In genomic region chr10:122986320-122987225, GRCm38 (mm10) we compare ENCODE assay signal across 8 mouse cellular contexts.
DNase-seq lines count a peak whose midpoint lies in the region; ATAC-seq and TF ChIP-seq lines count a peak whose summit lies in the region.

No protein-coding gene starts in this region.

- peaks cover 2 to 15% of the 10 kb centered on the region in 2 experiments for H3K36me3 ChIP-seq in CH12.LX (replicated peaks in 1 of 2; ENCODE audit: control insufficient read depth in 1 of 2, insufficient read depth in 1 of 2, low read length in 1 of 2)
- H3K36me3 ChIP-seq in heart, embryonic 11.5 days (ENCODE audit: control insufficient read depth, insufficient read depth, low read length): 0 out of 2 replicates have a peak, but pooled peaks cover 3% of the 10 kb centered on the region
- H3K36me3 ChIP-seq in kidney, postnatal 0 days (ENCODE audit: insufficient read depth, low read length): no peaks in the 10 kb centered on the region
- H3K36me3 ChIP-seq in liver, embryonic 13.5 days: peaks cover 20% of the 10 kb centered on the region
- peaks cover 10% of the 10 kb centered on the region for H3K36me3 ChIP-seq in neural tube, embryonic 12.5 days

- no peak for TF ChIP-seq EP300 in CH12.LX (IDR thresholded peaks at IDR 0.05; ENCODE audit: low read length)

- peaks cover 8 to 35% of the 10 kb centered on the region in 2 experiments; a peak in 3 of 4 replicates for H3K4me1 ChIP-seq in CH12.LX (ENCODE audit: control insufficient read depth in 1 of 2, insufficient read depth in 2 of 2)
- peaks cover 5% of the 10 kb centered on the region for H3K4me1 ChIP-seq in embryonic fibroblast, embryonic 13.5 days (ENCODE audit: control insufficient read depth, insufficient read depth, low read length)
- H3K4me1 ChIP-seq in heart, embryonic 11.5 days (ENCODE audit: control insufficient read depth, insufficient read depth, low read length): peaks cover 32% of the 10 kb centered on the region
- peaks cover 12% of the 10 kb centered on the region for H3K4me1 ChIP-seq in kidney, postnatal 0 days (replicated peaks; ENCODE audit: insufficient read depth, low read length)
- peaks cover 42% of the 10 kb centered on the region for H3K4me1 ChIP-seq in liver, embryonic 13.5 days (replicated peaks)
- peaks cover 19% of the 10 kb centered on the region for H3K4me1 ChIP-seq in neural tube, embryonic 12.5 days

- peak overlapping the region; percentile 66 for H3K27ac ChIP-seq in CH12.LX (ENCODE audit: insufficient read depth, low read depth)
- peak overlapping the region; percentile 100 for H3K27ac ChIP-seq in embryonic fibroblast, embryonic 13.5 days (ENCODE audit: insufficient read depth, low read length)
- peak overlapping the region; percentile 99 for H3K27ac ChIP-seq in heart, embryonic 11.5 days (ENCODE audit: low read depth, low read length)
- peak overlapping the region; percentile 100 for H3K27ac ChIP-seq in kidney, postnatal 0 days
- peak overlapping the region; percentile 96 for H3K27ac ChIP-seq in liver, embryonic 13.5 days
- H3K27ac ChIP-seq in neural tube, embryonic 12.5 days: peak overlapping the region; percentile 99

- peak; percentile 73 for DNase-seq in CH12.LX (ENCODE audit: extremely low read depth)
- peak; percentile 91 for DNase-seq in brain, adult 2 months (ENCODE audit: low read depth, low spot score)
- peak; percentile 83 for DNase-seq in kidney, postnatal 0 days (ENCODE audit: low spot score)
- peak; percentile 77 for DNase-seq in liver, embryonic 13.5 days
- peak; percentile 84 for DNase-seq in testis, postnatal 14 days (ENCODE audit: low spot score)

- no peak for TF ChIP-seq CTCF in CH12.LX (conservative IDR thresholded peaks at IDR 0.05 in 1 of 2, IDR thresholded peaks at IDR 0.05 in 1 of 2; ENCODE audit: low read depth in 2 of 2, low read length in 2 of 2)
- TF ChIP-seq CTCF in embryonic fibroblast, embryonic 13.5 days (IDR thresholded peaks at IDR 0.05; ENCODE audit: borderline replicate concordance, insufficient read depth, low read length): no peak
- no peak for TF ChIP-seq CTCF in kidney, postnatal 0 days (IDR thresholded peaks at IDR 0.05; ENCODE audit: low read depth)

- peak; percentile 77 for ATAC-seq in heart, embryonic 11.5 days (replicated peaks; ENCODE audit: insufficient number of reproducible peaks, low FRiP score, low TSS enrichment)
- ATAC-seq in kidney, postnatal 0 days (replicated peaks; ENCODE audit: low FRiP score, low read depth): no peak
- ATAC-seq in liver, embryonic 13.5 days (ENCODE audit: low read depth): peak; percentile 83
- ATAC-seq in neural tube, embryonic 12.5 days (ENCODE audit: low FRiP score, low read depth): peak; percentile 65

- no peaks in the 10 kb centered on the region for H3K9me3 ChIP-seq in CH12.LX (replicated peaks; ENCODE audit: low read length)
- no peaks in the 10 kb centered on the region; the same call in 1 of the 2 replicates for H3K9me3 ChIP-seq in heart, embryonic 11.5 days (replicated peaks; ENCODE audit: control insufficient read depth, low read length)
- no peaks in the 10 kb centered on the region for H3K9me3 ChIP-seq in kidney, postnatal 0 days (replicated peaks; ENCODE audit: low read length)
- H3K9me3 ChIP-seq in liver, embryonic 13.5 days (replicated peaks): no peaks in the 10 kb centered on the region
- H3K9me3 ChIP-seq in neural tube, embryonic 12.5 days: no peaks in the 10 kb centered on the region

- 10% methylated on average over 54 of the region's 54 CpGs for WGBS in heart, embryonic 11.5 days (ENCODE audit: insufficient replicate concordance)
- WGBS in kidney, postnatal 0 days: 7% methylated on average over 53 of the region's 54 CpGs
- 6% methylated on average over 53 of the region's 54 CpGs for WGBS in liver, embryonic 13.5 days (ENCODE audit: insufficient replicate concordance)
- WGBS in neural tube, embryonic 12.5 days: 13% methylated on average over 51 of the region's 54 CpGs

- H3K4me2 ChIP-seq in CH12.LX (ENCODE audit: insufficient read depth, low read depth, poor library complexity, severe bottlenecking): peak overlapping the region; percentile 92; the same call in 1 of the 2 replicates
- peak overlapping the region; percentile 70 for H3K4me2 ChIP-seq in heart, embryonic 11.5 days
- peak overlapping the region; percentile 70 for H3K4me2 ChIP-seq in kidney, postnatal 0 days (ENCODE audit: low read length)
- peak overlapping the region; percentile 84 for H3K4me2 ChIP-seq in liver, embryonic 13.5 days
- peak overlapping the region; percentile 63 for H3K4me2 ChIP-seq in neural tube, embryonic 12.5 days (replicated peaks)

- no peaks in the 10 kb centered on the region for H3K27me3 ChIP-seq in CH12.LX (replicated peaks)
- H3K27me3 ChIP-seq in heart, embryonic 11.5 days (ENCODE audit: control insufficient read depth, insufficient read depth, low read length): no peaks in the 10 kb centered on the region
- H3K27me3 ChIP-seq in kidney, postnatal 0 days (ENCODE audit: insufficient read depth, low read length): no peaks in the 10 kb centered on the region
- no peaks in the 10 kb centered on the region for H3K27me3 ChIP-seq in liver, embryonic 13.5 days
- H3K27me3 ChIP-seq in neural tube, embryonic 12.5 days (replicated peaks): no peaks in the 10 kb centered on the region

- TF ChIP-seq RAD21 in CH12.LX (IDR thresholded peaks at IDR 0.05; ENCODE audit: low read depth, low read length): no peak

- peak overlapping the region; percentile 95 for H3K9ac ChIP-seq in CH12.LX (ENCODE audit: insufficient read depth, low read depth)
- H3K9ac ChIP-seq in heart, embryonic 11.5 days (ENCODE audit: low read depth, low read length): peak overlapping the region; percentile 100
- peak overlapping the region; percentile 100 for H3K9ac ChIP-seq in kidney, postnatal 0 days (ENCODE audit: low read depth, low read length)
- peak overlapping the region; percentile 99 for H3K9ac ChIP-seq in liver, embryonic 13.5 days
- H3K9ac ChIP-seq in neural tube, embryonic 12.5 days: peak overlapping the region; percentile 98

- TF ChIP-seq POLR2A in CH12.LX (IDR thresholded peaks at IDR 0.05; ENCODE audit: low read depth, low read length): peak; percentile 66
- TF ChIP-seq POLR2A in embryonic fibroblast, embryonic 13.5 days (IDR thresholded peaks at IDR 0.05; ENCODE audit: low read depth, low read length): peak; percentile 46

- peak overlapping the region; percentile 56 to 86 (median 82) for H3K4me3 ChIP-seq in CH12.LX (replicated peaks in 1 of 3; ENCODE audit: low read depth in 2 of 3, low read length in 2 of 3, poor library complexity in 1 of 3)
- H3K4me3 ChIP-seq in embryonic fibroblast, embryonic 13.5 days (ENCODE audit: insufficient read depth, low read length): peak overlapping the region; percentile 45
- H3K4me3 ChIP-seq in heart, embryonic 11.5 days (ENCODE audit: low read depth, low read length): peak overlapping the region; percentile 98
- H3K4me3 ChIP-seq in kidney, postnatal 0 days (replicated peaks; ENCODE audit: low read depth, low read length): peak overlapping the region; percentile 97
- peak overlapping the region; percentile 95 for H3K4me3 ChIP-seq in liver, embryonic 13.5 days (replicated peaks)
- H3K4me3 ChIP-seq in neural tube, embryonic 12.5 days: peak overlapping the region; percentile 88

- H3K79me2 ChIP-seq in CH12.LX (replicated peaks; ENCODE audit: control insufficient read depth, extremely low read depth, insufficient read depth, poor library complexity, severe bottlenecking): peaks cover 18% of the 10 kb centered on the region

- in situ Hi-C loops in CH12.LX (cut with MboI; ENCODE audit: low pct_ligation_motif_present, low pct_unique_long_range_greater_than_20kb, low sequenced_read_pairs): no loop called here

- dilution Hi-C loops in CH12.LX (cut with MboI; ENCODE audit: extremely low pct_ligation_motif_present, extremely low pct_unique_long_range_greater_than_20kb, low sequenced_read_pairs): no loop called here

TF ChIP-seq in CH12.LX, 34 proteins besides CTCF, POLR2A, EP300 and RAD21 (continues in another document):
- TF ChIP-seq E2F4 (IDR thresholded peaks at IDR 0.05; ENCODE audit: insufficient replicate concordance, low read depth, low read length) (no peak), MAX (IDR thresholded peaks at IDR 0.05; ENCODE audit: low read length) (peak; percentile 84), POLR2AphosphoS2 (IDR thresholded peaks at IDR 0.05; ENCODE audit: low read depth, low read length) (no peak), NELFE (IDR thresholded peaks at IDR 0.05; ENCODE audit: low read depth, low read length) (peak; percentile 60; the same call in 1 of the 2 replicates), MAZ (IDR thresholded peaks at IDR 0.05; ENCODE audit: low read depth, low read length) (0 out of 2 replicates have a peak, but pooled peaks have one; percentile 14), USF2 (conservative IDR thresholded peaks at IDR 0.05; ENCODE audit: low read depth, low read length) (no peak), TBP (conservative IDR thresholded peaks at IDR 0.05; ENCODE audit: low read depth, low read length) (peak; percentile 45; the same call in 1 of the 2 replicates), CHD1 (IDR thresholded peaks at IDR 0.05; ENCODE audit: low read depth, low read length) (0 out of 2 replicates have a peak, but pooled peaks have one; percentile 42), TCF12 (IDR thresholded peaks at IDR 0.05; ENCODE audit: low read depth, low read length) (peak; percentile 23), UBTF (IDR thresholded peaks at IDR 0.05; ENCODE audit: low read depth, low read length) (0 out of 2 replicates have a peak, but pooled peaks have one; percentile 26), SMC3 (IDR thresholded peaks at IDR 0.05; ENCODE audit: low read depth, low read length) (no peak), GABPA (IDR thresholded peaks at IDR 0.05; ENCODE audit: insufficient replicate concordance, low read depth, low read length) (no peak), IRF4 (IDR thresholded peaks at IDR 0.05; ENCODE audit: low read depth, low read length) (0 out of 2 replicates have a peak, but pooled peaks have one; percentile 40), KAT2A (IDR thresholded peaks at IDR 0.05; ENCODE audit: insufficient replicate concordance, low read length) (no peak), USF1 (IDR thresholded peaks at IDR 0.05; ENCODE audit: low read depth, low read length) (no peak), CHD2 (IDR thresholded peaks at IDR 0.05; ENCODE audit: low read length) (no peak), ZC3H11A (IDR thresholded peaks at IDR 0.05; ENCODE audit: low read depth, low read length) (no peak), MXI1 (IDR thresholded peaks at IDR 0.05; ENCODE audit: low read depth, low read length) (peak; percentile 62; the same call in 1 of the 2 replicates), ELF1 (IDR thresholded peaks at IDR 0.05; ENCODE audit: low read depth, low read length) (no peak; the same call in 1 of the 2 replicates), JUN (IDR thresholded peaks at IDR 0.05; ENCODE audit: insufficient read depth, low read depth, low read length) (no peak), HCFC1 (IDR thresholded peaks at IDR 0.05; ENCODE audit: low read depth, low read length) (no peak), JUND (conservative IDR thresholded peaks at IDR 0.05; ENCODE audit: low read depth, low read length) (no peak), BHLHE40 (IDR thresholded peaks at IDR 0.05; ENCODE audit: low read depth, low read length) (peak; percentile 82)

Comparison
In these comparisons a context has a peak if more than half of its experiments do, and no peak if none do; other contexts are left out.
1. H3K4me3 ChIP-seq: peak in every context shown above with its lines; median percentile 98 in heart, embryonic 11.5 days; 97 in kidney, postnatal 0 days; 95 in liver, embryonic 13.5 days; 88 in neural tube, embryonic 12.5 days; 82 in CH12.LX; 45 in embryonic fibroblast, embryonic 13.5 days.